9 mouse cellular contexts compared by ENCODE assay signal in the genomic region with DNA sequence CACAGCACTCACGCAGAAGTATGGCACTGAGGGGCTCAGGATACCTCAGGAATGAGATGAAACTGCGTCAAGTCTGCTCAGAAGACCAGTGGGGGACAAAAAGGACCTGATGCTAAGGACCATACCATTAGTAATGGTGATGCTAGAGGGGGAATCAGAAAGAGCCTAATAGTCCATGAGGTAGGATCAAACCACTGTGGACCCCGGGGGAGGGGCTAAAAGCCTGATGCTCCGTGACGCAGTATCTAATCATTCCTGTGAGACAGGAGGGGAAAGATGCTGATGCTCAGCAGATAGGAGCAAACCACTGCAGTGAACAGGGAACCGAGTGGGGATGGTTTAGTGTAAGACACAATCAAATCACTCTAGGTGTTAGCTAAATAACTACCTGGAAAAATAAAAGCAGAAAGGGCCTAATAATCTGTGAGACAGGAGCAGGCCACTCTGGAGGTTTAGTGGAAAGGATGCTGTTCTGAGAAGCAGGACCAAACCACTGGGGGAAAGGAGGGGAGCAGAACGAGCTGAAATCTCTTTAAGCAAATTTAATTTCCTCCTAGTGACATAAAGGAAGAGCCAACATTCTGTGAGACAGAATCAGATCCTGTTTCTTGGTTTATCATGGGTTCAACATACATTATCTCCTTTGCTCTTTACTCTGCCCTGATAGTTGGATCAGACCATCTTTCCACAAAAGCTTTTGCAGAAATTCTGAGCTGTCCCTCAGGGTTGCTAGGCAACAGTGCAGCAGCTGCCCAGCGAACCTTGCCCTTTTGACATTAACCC.
DNase-seq lines count a peak whose midpoint lies in the region; ATAC-seq lines count a peak whose summit lies in the region.
"Had no signal": no experiment of that assay in that cellular context is flagged by ENCODE, and none has a peak within 500 bp of the region (broad histone marks: within the 10 kb centered on the region; RNA-seq: fewer than 3 reads in every experiment).

No protein-coding gene starts in this region.

- WGBS in liver, embryonic 11.5 days = 33% methylated on average over 8 of the region's 8 CpGs

- H3K4me1 ChIP-seq in liver, embryonic 11.5 days (replicated peaks; ENCODE audit: control insufficient read depth, insufficient read depth, low read length) = no peaks in the 10 kb centered on the region

- peaks cover 8% of the 10 kb centered on the region; the same call in 1 of the 2 replicates for H3K27me3 ChIP-seq in liver, embryonic 11.5 days (replicated peaks; ENCODE audit: control insufficient read depth, insufficient read depth, low read length)

- no peak overlapping the region for H3K27ac ChIP-seq in liver, embryonic 11.5 days (ENCODE audit: low read depth, low read length)

- peak; percentile 30 for DNase-seq in A20 (ENCODE audit: low read depth, low spot score)
- DNase-seq in cerebellum, postnatal 14 days = peak; percentile 86 to 88
- peak; percentile 76 to 83 for DNase-seq in frontal cortex, postnatal 14 days (ENCODE audit: low spot score in 2 of 2)
- peak; percentile 65 to 78 for DNase-seq in left cerebral cortex, postnatal 10 days (ENCODE audit: extremely low spot score in 1 of 2, low spot score in 2 of 2)
- peak; percentile 50 for DNase-seq in retina, postnatal 7 days (ENCODE audit: low read depth, low spot score)
- DNase-seq in gastrocnemius, postnatal 14 days = no peak
- DNase-seq in adrenal gland, postnatal 36 days = no peak
- DNase-seq in liver, embryonic 11.5 days (ENCODE audit: low spot score) = no peak

- H3K9me3 ChIP-seq in liver, embryonic 11.5 days (ENCODE audit: control insufficient read depth, low read length) = no peaks in the 10 kb centered on the region

- ATAC-seq in liver, embryonic 11.5 days (replicated peaks; ENCODE audit: low FRiP score) = no peak

- intact Hi-C loops in left cerebral cortex, postnatal 10 days (cut with DNase I) = no loop called here
- intact Hi-C loops in gastrocnemius, postnatal 14 days (cut with DNase I; ENCODE audit: low total_unique reads) = no loop called here

- H3K4me2 ChIP-seq in liver, embryonic 11.5 days = no peak overlapping the region

- no peak overlapping the region for H3K4me3 ChIP-seq in liver, embryonic 11.5 days (ENCODE audit: low read depth, low read length)
- H3K4me3 ChIP-seq: myocyte had no signal

- H3K36me3 ChIP-seq in liver, embryonic 11.5 days (ENCODE audit: control insufficient read depth, insufficient read depth, low read length) = no peaks in the 10 kb centered on the region

- no peak overlapping the region for H3K9ac ChIP-seq in liver, embryonic 11.5 days (ENCODE audit: low read depth, low read length)

Comparison
In these comparisons a context has a peak if more than half of its experiments do, and no peak if none do; other contexts are left out.
1. DNase-seq: peak in A20 (single experiment), cerebellum, postnatal 14 days (2 of 2), frontal cortex, postnatal 14 days (2 of 2), left cerebral cortex, postnatal 10 days (2 of 2) and retina, postnatal 7 days (single experiment); none in gastrocnemius, postnatal 14 days (single experiment), adrenal gland, postnatal 36 days (0 of 2) and liver, embryonic 11.5 days (single experiment).